Mouse (Mus musculus) small intestine, adult 2 months (tissue): ENCODE data around the gene Alox12.

Source experiments
- CTCF ChIP-seq: fragments of 200-500 bp; IDR thresholded peaks from 2 replicates; pipeline ENCODE4 v1.5.1; 2012; ENCODE audit warnings: low read depth, mild to moderate bottlenecking, control low read depth, inconsistent platforms, low read length, moderate library complexity, mixed read lengths; ENCODE audit not compliant: insufficient replicate concordance, insufficient read length; ENCODE audit errors: extremely low read depth
- POLR2A ChIP-seq: fragments of 200-500 bp; IDR thresholded peaks from 2 replicates; pipeline ENCODE4 v1.6.1; 2012; ENCODE audit warnings: low read depth, mild to moderate bottlenecking, control low read depth, inconsistent platforms, low read length, moderate library complexity

DNA sequence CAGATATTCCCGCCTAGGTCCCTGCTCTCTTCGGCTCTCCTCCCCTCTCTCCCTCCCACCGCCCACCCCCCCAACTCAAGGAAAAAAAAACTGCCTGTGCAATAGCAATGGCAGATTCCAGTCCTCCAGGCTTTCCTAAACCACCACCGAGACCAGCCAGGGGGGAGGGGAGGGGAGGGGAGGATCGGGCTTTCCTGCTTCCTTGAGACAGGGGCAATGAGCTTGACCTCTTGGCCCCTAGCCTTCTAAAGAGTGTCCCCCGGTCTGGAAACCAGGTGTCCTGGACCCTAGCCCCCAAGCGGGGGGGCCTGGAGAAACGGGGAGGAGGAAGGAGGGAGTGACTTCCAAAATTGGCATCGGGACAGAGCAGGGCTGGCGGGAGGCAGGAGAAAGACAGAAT, 22.6 kb downstream of the Alox12 start:
- no peak for TF ChIP-seq POLR2A
- no peak for TF ChIP-seq CTCF
